Comparison of ENCODE assay signal across 10 mouse cellular contexts in the genomic region with DNA sequence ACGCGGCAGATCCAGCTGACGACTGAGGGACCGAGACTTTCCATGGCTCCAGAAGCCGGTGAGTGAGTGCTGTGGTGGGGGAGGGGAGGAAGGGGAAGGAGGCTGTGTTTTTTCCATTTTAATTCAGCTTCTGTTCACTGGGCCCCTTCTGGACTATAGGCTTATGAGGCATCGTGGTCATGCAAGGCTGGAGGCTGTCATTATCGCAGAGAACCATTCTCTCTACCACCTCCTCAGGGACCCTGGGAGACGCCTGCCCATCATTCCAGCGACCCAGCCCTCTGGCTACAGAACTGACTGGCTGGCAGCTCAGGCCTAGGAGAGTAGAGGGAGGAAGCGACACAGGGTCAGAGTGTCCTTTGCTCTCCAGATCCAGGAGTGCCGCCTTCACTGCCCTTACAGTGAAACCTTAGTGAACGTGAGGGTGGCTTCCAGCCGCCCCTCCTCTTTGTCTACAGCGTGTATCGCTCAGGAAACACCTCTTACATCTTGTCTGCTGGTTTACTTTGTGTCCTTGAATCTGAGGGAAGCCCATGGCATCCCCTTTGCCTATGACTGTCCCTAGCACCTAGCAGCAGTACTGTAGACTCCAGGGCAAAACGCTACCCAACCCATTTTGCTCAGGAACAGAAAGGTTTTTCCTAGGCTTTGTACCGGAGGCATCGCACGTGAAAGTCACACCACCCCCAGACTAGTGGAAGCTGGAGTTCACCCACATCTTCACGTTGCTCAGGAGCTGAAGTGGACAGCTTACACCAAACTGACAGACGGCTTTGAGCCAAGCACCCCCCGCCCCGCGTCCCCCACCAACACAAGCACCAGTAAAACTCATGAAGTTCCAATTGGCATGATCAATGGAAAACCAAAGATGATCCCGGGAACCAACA. TPM values are rescaled to one million over a fixed set of nuclear protein-coding genes. Genes with fewer than 3 reads are reported as not detected.
DNase-seq lines count a peak whose midpoint lies in the region; ATAC-seq and TF ChIP-seq lines count a peak whose summit lies in the region.
"Had no signal": no experiment of that assay in that cellular context is flagged by ENCODE, and none has a peak within 500 bp of the region (broad histone marks: within the 10 kb centered on the region; RNA-seq: fewer than 3 reads in every experiment).

No protein-coding gene starts in this region.

- peak overlapping the region; percentile 98 for H3K4me2 ChIP-seq in intestine, embryonic 15.5 days (replicated peaks)
- H3K4me2 ChIP-seq in intestine, postnatal 0 days (replicated peaks; ENCODE audit: low read depth): no peak overlapping the region
- peak overlapping the region; percentile 83 for H3K4me2 ChIP-seq in neural tube, embryonic 13.5 days

- no peak overlapping the region for H3K27ac ChIP-seq in intestine, embryonic 15.5 days
- no peak overlapping the region for H3K27ac ChIP-seq in intestine, postnatal 0 days (ENCODE audit: low read depth, low read length)
- H3K27ac ChIP-seq in limb, embryonic 10.5 days: no peak overlapping the region
- peak overlapping the region; percentile 97 for H3K27ac ChIP-seq in neural tube, embryonic 13.5 days (replicated peaks)
- H3K27ac ChIP-seq: macrophage had no signal

- no peak overlapping the region for H3K4me3 ChIP-seq in intestine, embryonic 15.5 days (replicated peaks)
- H3K4me3 ChIP-seq in intestine, postnatal 0 days (ENCODE audit: low read depth, low read length): no peak overlapping the region
- H3K4me3 ChIP-seq in limb, embryonic 10.5 days: no peak overlapping the region; the same call in 1 of the 2 replicates
- peak overlapping the region; percentile 45; the same call in 1 of the 2 replicates for H3K4me3 ChIP-seq in neural tube, embryonic 13.5 days

- H3K4me1 ChIP-seq in intestine, embryonic 15.5 days (replicated peaks): peaks cover 13% of the 10 kb centered on the region
- H3K4me1 ChIP-seq in intestine, postnatal 0 days (replicated peaks; ENCODE audit: control insufficient read depth, insufficient read depth, low read length): 0 out of 2 replicates have a peak, but pooled peaks cover 5% of the 10 kb centered on the region
- peaks cover 37% of the 10 kb centered on the region for H3K4me1 ChIP-seq in limb, embryonic 10.5 days
- H3K4me1 ChIP-seq in neural tube, embryonic 13.5 days (replicated peaks): peaks cover 68% of the 10 kb centered on the region

- peaks cover 52% of the 10 kb centered on the region for H3K27me3 ChIP-seq in intestine, embryonic 15.5 days (replicated peaks)
- H3K27me3 ChIP-seq in intestine, postnatal 0 days (replicated peaks; ENCODE audit: control insufficient read depth, insufficient read depth, low read length): peaks cover 46% of the 10 kb centered on the region
- peaks cover 84% of the 10 kb centered on the region for H3K27me3 ChIP-seq in limb, embryonic 10.5 days (ENCODE audit: low read depth, poor library complexity, severe bottlenecking)
- peaks cover 4% of the 10 kb centered on the region for H3K27me3 ChIP-seq in neural tube, embryonic 13.5 days

- H3K9ac ChIP-seq in intestine, embryonic 15.5 days: no peak overlapping the region
- H3K9ac ChIP-seq in intestine, postnatal 0 days (ENCODE audit: low read depth, low read length): no peak overlapping the region
- H3K9ac ChIP-seq in neural tube, embryonic 13.5 days: 0 out of 2 replicates have a peak overlapping the region, but pooled peaks have one; percentile 2

- TF ChIP-seq CTCF in intestine, postnatal 0 days (IDR thresholded peaks at IDR 0.05; ENCODE audit: low read depth): no peak

- no peaks in the 10 kb centered on the region for H3K36me3 ChIP-seq in intestine, embryonic 15.5 days
- no peaks in the 10 kb centered on the region for H3K36me3 ChIP-seq in intestine, postnatal 0 days (ENCODE audit: control insufficient read depth, insufficient read depth)
- H3K36me3 ChIP-seq in limb, embryonic 10.5 days: no peaks in the 10 kb centered on the region
- no peaks in the 10 kb centered on the region for H3K36me3 ChIP-seq in neural tube, embryonic 13.5 days

- 3% methylated on average over 25 of the region's 25 CpGs for WGBS in intestine, embryonic 15.5 days
- WGBS in intestine, postnatal 0 days: 5% methylated on average over 25 of the region's 25 CpGs
- WGBS in limb, embryonic 10.5 days: 2% methylated on average over 25 of the region's 25 CpGs
- 1% methylated on average over 25 of the region's 25 CpGs for WGBS in neural tube, embryonic 13.5 days

- ATAC-seq in intestine, embryonic 15.5 days: no peak
- ATAC-seq in intestine, postnatal 0 days: no peak
- peak; percentile 38 for ATAC-seq in erythroblast, adult 5-6 weeks (replicated peaks; ENCODE audit: low FRiP score, poor library complexity, severe bottlenecking)
- ATAC-seq in neural tube, embryonic 13.5 days (ENCODE audit: low read depth): peak; percentile 34

- no peaks in the 10 kb centered on the region for H3K9me3 ChIP-seq in intestine, embryonic 15.5 days
- no peaks in the 10 kb centered on the region for H3K9me3 ChIP-seq in intestine, postnatal 0 days (ENCODE audit: control insufficient read depth)
- no peaks in the 10 kb centered on the region for H3K9me3 ChIP-seq in limb, embryonic 10.5 days (replicated peaks)
- H3K9me3 ChIP-seq in neural tube, embryonic 13.5 days: 0 out of 2 replicates have a peak, but pooled peaks cover 3% of the 10 kb centered on the region

- DNase-seq in limb, embryonic 10.5 days (ENCODE audit: low spot score): peak; percentile 46
- no peak for DNase-seq in c-Kit-positive CD71-positive TER-119-positive erythroid progenitor cells, embryonic 14.5 days (ENCODE audit: low spot score)
- DNase-seq in ovary, postnatal 14 days (ENCODE audit: low spot score): no peak
- no peak for DNase-seq in thymus, postnatal 25 days
- DNase-seq: cerebellum, adult 2 months had no signal

RNA-seq across cellular contexts. Expression of gene Scrt2, which starts 34.0 kb away (rescaled TPM):
- 0.04 and 0.06 TPM in 2 replicates for polyA plus RNA-seq in intestine, embryonic 15.5 days (2015; fragmentation: Nextera tagmentation; extraction: Ambion mirVana)
- not detected in 2 replicates for polyA plus RNA-seq in intestine, postnatal 0 days (2015; fragmentation: Nextera tagmentation; extraction: Ambion mirVana)
- not detected in 2 replicates for total RNA-seq in erythroblast, adult 5-6 weeks (2015; ENCODE audit: low replicate concordance)
- total RNA-seq in erythroblast, adult 5-6 weeks (2017; ENCODE audit: low replicate concordance): not detected in 2 replicates
- not detected in 2 replicates for polyA plus RNA-seq in limb, embryonic 10.5 days (2016; fragmentation: Nextera tagmentation; extraction: Ambion mirVana)
- 30.0 and 30.2 TPM in 2 replicates for polyA plus RNA-seq in neural tube, embryonic 13.5 days (2015; fragmentation: Nextera tagmentation; extraction: Ambion mirVana)
- polyA plus RNA-seq: macrophage had no signal

RNA-seq across cellular contexts. Expression of gene Slc52a3, which starts 51.0 kb away (rescaled TPM):
- 3.9 and 5.4 TPM in 2 replicates for polyA plus RNA-seq in intestine, embryonic 15.5 days (2015; fragmentation: Nextera tagmentation; extraction: Ambion mirVana)
- 15.7 and 15.8 TPM in 2 replicates for polyA plus RNA-seq in intestine, postnatal 0 days (2015; fragmentation: Nextera tagmentation; extraction: Ambion mirVana)
- not detected in 2 replicates for total RNA-seq in erythroblast, adult 5-6 weeks (2015; ENCODE audit: low replicate concordance)
- not detected in 2 replicates for total RNA-seq in erythroblast, adult 5-6 weeks (2017; ENCODE audit: low replicate concordance)
- 0.77 and 1.3 TPM in 2 replicates for polyA plus RNA-seq in limb, embryonic 10.5 days (2016; fragmentation: Nextera tagmentation; extraction: Ambion mirVana)
- 0.99 and 1.1 TPM in 2 replicates for polyA plus RNA-seq in neural tube, embryonic 13.5 days (2015; fragmentation: Nextera tagmentation; extraction: Ambion mirVana)
- polyA plus RNA-seq: macrophage had no signal

RNA-seq across cellular contexts. Expression of gene Srxn1, which starts 58.0 kb away (rescaled TPM):
- 21.7 and 23.5 TPM in 2 replicates for polyA plus RNA-seq in intestine, embryonic 15.5 days (2015; fragmentation: Nextera tagmentation; extraction: Ambion mirVana)
- polyA plus RNA-seq in intestine, postnatal 0 days (2015; fragmentation: Nextera tagmentation; extraction: Ambion mirVana): 102 and 104 TPM in 2 replicates
- total RNA-seq in erythroblast, adult 5-6 weeks (2015; ENCODE audit: low replicate concordance): 3.5 and 6.7 TPM in 2 replicates
- 8.4 and 9.5 TPM in 2 replicates for total RNA-seq in erythroblast, adult 5-6 weeks (2017; ENCODE audit: low replicate concordance)
- 8.0 and 9.6 TPM in 2 replicates for polyA plus RNA-seq in limb, embryonic 10.5 days (2016; fragmentation: Nextera tagmentation; extraction: Ambion mirVana)
- 19.0 TPM in 2 replicates for polyA plus RNA-seq in neural tube, embryonic 13.5 days (2015; fragmentation: Nextera tagmentation; extraction: Ambion mirVana)

Comparison
In these comparisons a context has a peak if more than half of its experiments do, and no peak if none do; other contexts are left out.
1. ATAC-seq: peak in erythroblast, adult 5-6 weeks (single experiment) and neural tube, embryonic 13.5 days (single experiment); none in intestine, embryonic 15.5 days (single experiment) and intestine, postnatal 0 days (single experiment).
2. RNA of gene Scrt2, which starts 34.0 kb away (polyA plus RNA-seq): 30.0 to 30.2 TPM in neural tube, embryonic 13.5 days; 0.04 to 0.06 TPM in intestine, embryonic 15.5 days, not detected in intestine, postnatal 0 days and not detected in limb, embryonic 10.5 days; every median in the first group is over 10 times any median in the second.